ENCODE assay signal across 8 mouse cellular contexts in genomic region chr15:77343527-77344091, GRCm38 (mm10). TPM values are rescaled to one million over a fixed set of nuclear protein-coding genes. Genes with fewer than 3 reads are reported as not detected.
DNase-seq lines count a peak whose midpoint lies in the region; ATAC-seq lines count a peak whose summit lies in the region.

No protein-coding gene starts in this region.

- no peaks in the 10 kb centered on the region; the same call in 1 of the 2 replicates for H3K27me3 ChIP-seq in forebrain, embryonic 12.5 days
- H3K27me3 ChIP-seq in lung, embryonic 16.5 days (ENCODE audit: control insufficient read depth, insufficient read depth, low read depth, low read length): no peaks in the 10 kb centered on the region

- peak overlapping the region; percentile 25; the same call in 1 of the 2 replicates for H3K9ac ChIP-seq in forebrain, embryonic 12.5 days
- peak overlapping the region; percentile 53 for H3K9ac ChIP-seq in lung, embryonic 16.5 days (ENCODE audit: low read length)

- ATAC-seq in forebrain, embryonic 12.5 days (ENCODE audit: low FRiP score): peak; percentile 77
- peak; percentile 92 for ATAC-seq in lung, embryonic 16.5 days (ENCODE audit: low read depth)

- H3K9me3 ChIP-seq in forebrain, embryonic 12.5 days: no peaks in the 10 kb centered on the region
- H3K9me3 ChIP-seq in lung, embryonic 16.5 days (ENCODE audit: control insufficient read depth, low read length): no peaks in the 10 kb centered on the region

- 16% methylated on average over 13 of the region's 13 CpGs for WGBS in forebrain, embryonic 12.5 days
- 1% methylated on average over 12 of the region's 13 CpGs for WGBS in lung, embryonic 16.5 days

- H3K4me2 ChIP-seq in forebrain, embryonic 12.5 days: peak overlapping the region; percentile 51
- peak overlapping the region; percentile 66 for H3K4me2 ChIP-seq in lung, embryonic 16.5 days (ENCODE audit: low read depth, low read length)

- intact Hi-C loops in heart, postnatal 10 days (cut with DNase I): loop anchor here (1.0 to 5.0 kb wide), 2 partner anchors 15 to 316 kb away; no protein-coding TSS in a partner anchor

- DNase-seq in MN1 (ENCODE audit: low spot score): peak; percentile 91
- peak; percentile 38 for DNase-seq in c-Kit-positive CD71-negative TER-119-negative erythroid progenitor cells, embryonic 14.5 days (ENCODE audit: low read depth)
- DNase-seq in heart, postnatal 10 days: peak; percentile 85 to 90
- peak; percentile 87 for DNase-seq in kidney, postnatal 14 days
- DNase-seq in ovary, postnatal 10 days (ENCODE audit: low spot score): peak; percentile 50
- no peak for DNase-seq in spleen, postnatal 36 days (ENCODE audit: low spot score in 2 of 2)

- peak overlapping the region; percentile 21 for H3K4me3 ChIP-seq in forebrain, embryonic 12.5 days (replicated peaks)
- H3K4me3 ChIP-seq in lung, embryonic 16.5 days (ENCODE audit: low read length): peak overlapping the region; percentile 35

- H3K27ac ChIP-seq in forebrain, embryonic 12.5 days: peak overlapping the region; percentile 61
- H3K27ac ChIP-seq in lung, embryonic 16.5 days (ENCODE audit: low read length): peak overlapping the region; percentile 89

- H3K36me3 ChIP-seq in forebrain, embryonic 12.5 days (replicated peaks): no peaks in the 10 kb centered on the region
- no peaks in the 10 kb centered on the region for H3K36me3 ChIP-seq in lung, embryonic 16.5 days (ENCODE audit: control insufficient read depth, insufficient read depth, low read length)

- peaks cover 22% of the 10 kb centered on the region for H3K4me1 ChIP-seq in forebrain, embryonic 12.5 days
- H3K4me1 ChIP-seq in lung, embryonic 16.5 days (replicated peaks; ENCODE audit: control insufficient read depth, insufficient read depth, low read length): peaks cover 16% of the 10 kb centered on the region

RNA-seq across cellular contexts. Expression of gene Rbfox2, which starts 36.8 kb away (rescaled TPM):
- 119 and 123 TPM in 2 replicates for polyA plus RNA-seq in forebrain, embryonic 12.5 days (2016; fragmentation: Nextera tagmentation; extraction: Ambion mirVana)
- total RNA-seq in heart, postnatal 10 days (2021): 100 to 1,000 TPM; 134 to 153 TPM
- 39.1 and 41.9 TPM in 2 replicates for polyA plus RNA-seq in lung, embryonic 16.5 days (2015; fragmentation: Nextera tagmentation; extraction: Ambion mirVana)

RNA-seq across cellular contexts. Expression of gene Apol7a, which starts 55.3 kb away (rescaled TPM):
- polyA plus RNA-seq in forebrain, embryonic 12.5 days (2016; fragmentation: Nextera tagmentation; extraction: Ambion mirVana): not detected in 2 replicates
- total RNA-seq in heart, postnatal 10 days (2021): under 1 TPM; 0.17 to 0.34 TPM
- polyA plus RNA-seq in lung, embryonic 16.5 days (2015; fragmentation: Nextera tagmentation; extraction: Ambion mirVana): 0.10 and 0.11 TPM in 2 replicates

Comparison
In these comparisons a context has a peak if more than half of its experiments do, and no peak if none do; other contexts are left out.
1. DNase-seq: peak in MN1 (single experiment), c-Kit-positive CD71-negative TER-119-negative erythroid progenitor cells, embryonic 14.5 days (single experiment), heart, postnatal 10 days (2 of 2), kidney, postnatal 14 days (single experiment) and ovary, postnatal 10 days (single experiment); none in spleen, postnatal 36 days (0 of 2).